Mouse (Mus musculus) heart, embryonic 13.5 days (tissue): ENCODE measurements at regions not wholly inside any gene's neighbourhood (a gene's known extent, or its start where the extent isn't known, plus 50 kb on each side); places are given as distances from the start of the nearest gene placed in this dataset.

Source experiments
- ATAC-seq: fragments of 200-750 bp; cut with Nextera tagmentation; 2 replicates; pipeline ENCODE4 v1.8.0; 2017; ENCODE audit warnings: moderate TSS enrichment; ENCODE audit not compliant: insufficient number of reproducible peaks, low FRiP score, low TSS enrichment; ENCODE audit errors: extremely low read depth
- H3K27ac ChIP-seq: fragments of 300-500 bp; sonication (generic); replicated peaks from 2 replicates; pipeline ENCODE4 v1.5.1; 2015; ENCODE audit warnings: moderate library complexity, mild to moderate bottlenecking, inconsistent platforms
- H3K27me3 ChIP-seq: fragments of 300-500 bp; sonication (generic); replicated peaks from 2 replicates; pipeline ENCODE4 v1.6.1; 2015; ENCODE audit warnings: mild to moderate bottlenecking, inconsistent platforms
- H3K36me3 ChIP-seq: fragments of 300-500 bp; sonication (generic); 2 replicates; pipeline ENCODE4 v1.6.1; 2015; ENCODE audit warnings: mild to moderate bottlenecking, inconsistent platforms
- H3K4me1 ChIP-seq: fragments of 300-500 bp; sonication (generic); 2 replicates; pipeline ENCODE4 v1.6.1; 2015; ENCODE audit warnings: inconsistent platforms
- H3K4me2 ChIP-seq: fragments of 300-500 bp; sonication (generic); 2 replicates; pipeline ENCODE4 v1.6.1; 2015; ENCODE audit warnings: inconsistent platforms, mild to moderate bottlenecking, moderate library complexity
- H3K4me3 ChIP-seq: fragments of 300-500 bp; sonication (generic); 2 replicates; pipeline ENCODE4 v1.5.1; 2015; ENCODE audit warnings: moderate library complexity, mild to moderate bottlenecking, inconsistent platforms
- H3K9ac ChIP-seq: fragments of 300-500 bp; sonication (generic); 2 replicates; pipeline ENCODE4 v1.6.1; 2015; ENCODE audit warnings: inconsistent platforms, mild to moderate bottlenecking, moderate library complexity
- H3K9me3 ChIP-seq: fragments of 300-500 bp; sonication (generic); 2 replicates; pipeline ENCODE4 v1.6.1; 2016; ENCODE audit warnings: inconsistent platforms
- WGBS: fragments of 180-500 bp; shearing (Covaris S2); methylation state at CpG from one replicate; pipeline ENCODE4 v1.1.7; 2015; ENCODE audit warnings: mixed read lengths; 5-methylcytosine and 5-hydroxymethylcytosine counted together

GRCm38 (mm10) chr12:65594075-65594474 lies 368.8 kb downstream of the Wdr20rt start:
- Histone ChIP-seq H3K27ac (no peak overlapping the region), H3K9me3 (no peaks in the 10 kb centered on the region), H3K4me3 (no peak overlapping the region), H3K4me2 (no peak overlapping the region), H3K9ac (no peak overlapping the region), H3K4me1 (no peaks in the 10 kb centered on the region), H3K36me3 (no peaks in the 10 kb centered on the region), H3K27me3 (no peaks in the 10 kb centered on the region)
- ATAC-seq, result no peak
- WGBS, result 75% methylated on average over 3 of the region's 3 CpGs

GRCm38 (mm10) chr12:65644232-65644631 lies 418.9 kb downstream of the Wdr20rt start:
- WGBS, result 62% methylated on average over 1 of the region's 1 CpGs
- H3K4me1 ChIP-seq, result no peaks in the 10 kb centered on the region
- ATAC-seq, result no peak
- no peaks in the 10 kb centered on the region for H3K27me3 ChIP-seq
- no peak overlapping the region for H3K9ac ChIP-seq
- H3K27ac ChIP-seq, result no peak overlapping the region
- no peak overlapping the region for H3K4me3 ChIP-seq
- no peaks in the 10 kb centered on the region for H3K36me3 ChIP-seq
- no peak overlapping the region for H3K4me2 ChIP-seq
- H3K9me3 ChIP-seq, result 0 out of 2 replicates have a peak, but pooled peaks cover 10% of the 10 kb centered on the region

GRCm38 (mm10) chr12:65656772-65657171 lies 431.5 kb downstream of the Wdr20rt start:
- no peak for ATAC-seq
- no peak overlapping the region for H3K9ac ChIP-seq
- H3K27ac ChIP-seq, result no peak overlapping the region
- no peaks in the 10 kb centered on the region for H3K9me3 ChIP-seq
- H3K4me3 ChIP-seq, result no peak overlapping the region
- WGBS, result 83% methylated on average over 1 of the region's 1 CpGs
- H3K4me1 ChIP-seq, result no peaks in the 10 kb centered on the region
- no peak overlapping the region for H3K4me2 ChIP-seq
- H3K36me3 ChIP-seq, result no peaks in the 10 kb centered on the region
- no peaks in the 10 kb centered on the region for H3K27me3 ChIP-seq

- Histone ChIP-seq H3K9me3 (no peaks in the 10 kb centered on the region), H3K9ac (no peak overlapping the region), H3K4me3 (no peak overlapping the region), H3K4me2 (no peak overlapping the region), H3K36me3 (no peaks in the 10 kb centered on the region), H3K4me1 (no peaks in the 10 kb centered on the region), H3K27ac (no peak overlapping the region), H3K27me3 (no peaks in the 10 kb centered on the region)
- WGBS, result 32% methylated on average over 1 of the region's 1 CpGs
- ATAC-seq, result no peak
These were observed 446.4 kb downstream of the Wdr20rt start for GRCm38 (mm10) chr12:65671673-65672072.

- Histone ChIP-seq H3K36me3 (no peaks in the 10 kb centered on the region), H3K27me3 (no peaks in the 10 kb centered on the region), H3K4me2 (no peak overlapping the region), H3K4me3 (no peak overlapping the region), H3K9ac (no peak overlapping the region), H3K27ac (no peak overlapping the region), H3K9me3 (no peaks in the 10 kb centered on the region), H3K4me1 (no peaks in the 10 kb centered on the region)
- 72% methylated on average over 2 of the region's 2 CpGs for WGBS
- no peak for ATAC-seq
These were observed 447.9 kb downstream of the Wdr20rt start for GRCm38 (mm10) chr12:65673193-65673592.

- no peak overlapping the region for H3K9ac ChIP-seq
- H3K27ac ChIP-seq, result no peak overlapping the region
- no peaks in the 10 kb centered on the region for H3K27me3 ChIP-seq
- no peaks in the 10 kb centered on the region for H3K4me1 ChIP-seq
- H3K4me2 ChIP-seq, result no peak overlapping the region
- no peak for ATAC-seq
- H3K9me3 ChIP-seq, result no peaks in the 10 kb centered on the region
- H3K4me3 ChIP-seq, result no peak overlapping the region
- 70% methylated on average over 1 of the region's 1 CpGs for WGBS
- H3K36me3 ChIP-seq, result no peaks in the 10 kb centered on the region
These were observed 449.8 kb downstream of the Wdr20rt start for GRCm38 (mm10) chr12:65674916-65675660.

- ATAC-seq, result no peak
- 59% methylated on average over 2 of the region's 2 CpGs for WGBS
These were observed 455.0 kb downstream of the Wdr20rt start for GRCm38 (mm10) chr12:65680335-65680734.

GRCm38 (mm10) chr12:65681826-65682225 lies 456.5 kb downstream of the Wdr20rt start:
- 62% methylated on average over 6 of the region's 6 CpGs for WGBS
- no peak overlapping the region for H3K9ac ChIP-seq
- H3K4me1 ChIP-seq, result no peaks in the 10 kb centered on the region
- no peak overlapping the region for H3K4me2 ChIP-seq
- H3K9me3 ChIP-seq, result no peaks in the 10 kb centered on the region
- H3K36me3 ChIP-seq, result no peaks in the 10 kb centered on the region
- no peaks in the 10 kb centered on the region for H3K27me3 ChIP-seq
- no peak overlapping the region for H3K4me3 ChIP-seq
- ATAC-seq, result no peak
- no peak overlapping the region for H3K27ac ChIP-seq

More at GRCm38 (mm10) chr12:65680335-65680734, 455.0 kb downstream of the Wdr20rt start:
- Histone ChIP-seq H3K36me3 (no peaks in the 10 kb centered on the region), H3K4me3 (no peak overlapping the region), H3K4me1 (no peaks in the 10 kb centered on the region), H3K9me3 (no peaks in the 10 kb centered on the region), H3K27me3 (no peaks in the 10 kb centered on the region), H3K27ac (no peak overlapping the region), H3K4me2 (no peak overlapping the region), H3K9ac (no peak overlapping the region)

GRCm38 (mm10) chr12:65704985-65705384 lies 479.7 kb downstream of the Wdr20rt start:
- Histone ChIP-seq H3K36me3 (no peaks in the 10 kb centered on the region), H3K4me3 (no peak overlapping the region), H3K4me2 (no peak overlapping the region), H3K27ac (no peak overlapping the region), H3K9me3 (no peaks in the 10 kb centered on the region), H3K9ac (no peak overlapping the region), H3K27me3 (no peaks in the 10 kb centered on the region), H3K4me1 (no peaks in the 10 kb centered on the region)
- 58% methylated on average over 1 of the region's 1 CpGs for WGBS
- ATAC-seq, result no peak

- 71% methylated on average over 2 of the region's 2 CpGs for WGBS
- no peak for ATAC-seq
- H3K9me3 ChIP-seq, result no peaks in the 10 kb centered on the region
These were observed 487.0 kb downstream of the Wdr20rt start for GRCm38 (mm10) chr12:65712304-65712703.

More at GRCm38 (mm10) chr12:65712304-65712703, 487.0 kb downstream of the Wdr20rt start:
- Histone ChIP-seq H3K4me1 (no peaks in the 10 kb centered on the region), H3K27ac (no peak overlapping the region), H3K4me2 (no peak overlapping the region), H3K36me3 (no peaks in the 10 kb centered on the region), H3K4me3 (no peak overlapping the region), H3K9ac (no peak overlapping the region), H3K27me3 (no peaks in the 10 kb centered on the region)
